Mouse (Mus musculus): ENCODE measurements at regions not wholly inside any gene's neighbourhood (a gene's known extent, or its start where the extent isn't known, plus 50 kb on each side); places are given as distances from the start of the nearest gene placed in this dataset.

GRCm38 (mm10) chr4:124398354-124398753 lies 212.2 kb downstream of the 3100002H09Rik start:
- TF ChIP-seq CTCF (IDR thresholded peaks at IDR 0.05; ENCODE audit: extremely low read depth, insufficient read depth, low read length) (no peak), POLR2A (IDR thresholded peaks at IDR 0.05; ENCODE audit: extremely low read depth, insufficient read depth, low read length) (no peak)

Measured in cortical plate, adult 2 months (tissue).